Mouse (Mus musculus) ES-Bruce4 (cell line): ENCODE data around the gene Akr1c6. TPM values are rescaled to one million over a fixed set of nuclear protein-coding genes. Genes with fewer than 3 reads are reported as not detected.

Experiments
- H3K27ac ChIP-seq: 2 replicates; pipeline ENCODE4 v1.5.1; 2012; ENCODE audit warnings: low read length, inconsistent platforms; ENCODE audit not compliant: insufficient read depth
- H3K27me3 ChIP-seq: 2 replicates; pipeline ENCODE4 v1.6.1; 2012; ENCODE audit warnings: mild to moderate bottlenecking, low read length, inconsistent platforms; ENCODE audit not compliant: control insufficient read depth, poor library complexity, insufficient read depth, severe bottlenecking
- H3K36me3 ChIP-seq: 2 replicates; pipeline ENCODE4 v1.6.1; 2012; ENCODE audit warnings: inconsistent platforms, mild to moderate bottlenecking, low read length, moderate library complexity; ENCODE audit not compliant: control insufficient read depth, poor library complexity, insufficient read depth, severe bottlenecking
- H3K4me1 ChIP-seq: one replicate; pipeline ENCODE4 v1.8.1; 2011; ENCODE audit warnings: low read length; ENCODE audit not compliant: control insufficient read depth, insufficient read depth
- H3K4me3 ChIP-seq: 2 replicates; pipeline ENCODE4 v1.5.1; 2011; ENCODE audit warnings: low read depth, mild to moderate bottlenecking, low read length
- H3K9ac ChIP-seq: 2 replicates; pipeline ENCODE4 v1.6.1; 2012; ENCODE audit warnings: low read depth, mild to moderate bottlenecking, inconsistent platforms; ENCODE audit not compliant: poor library complexity, severe bottlenecking
- H3K9me3 ChIP-seq: replicated peaks from 2 replicates; pipeline ENCODE4 v1.6.1; 2012; ENCODE audit warnings: mild to moderate bottlenecking, low read length, inconsistent platforms; ENCODE audit not compliant: control insufficient read depth, poor library complexity, insufficient read depth, severe bottlenecking
- CTCF ChIP-seq: IDR thresholded peaks from one replicate; pipeline ENCODE4 v1.8.1; 2011; ENCODE audit warnings: low read depth, low read length
- EP300 ChIP-seq: IDR thresholded peaks from 2 replicates; pipeline ENCODE4 v1.6.1; 2011; ENCODE audit warnings: low read depth, low read length; ENCODE audit not compliant: insufficient read depth
- POLR2A ChIP-seq: IDR thresholded peaks from one replicate; pipeline ENCODE4 v1.8.1; 2011; ENCODE audit warnings: low read length; ENCODE audit not compliant: insufficient read depth
- polyA plus RNA-seq: library from polyadenylated mRNA; stranded (reverse); fragments of >200 nt; gene quantifications from 2 replicates; pipeline ENCODE4 v1.2.4, GENCODE M21; 2011; ENCODE audit warnings: low read depth; ENCODE audit not compliant: missing spikeins, insufficient read depth, insufficient read length

Akr1c6 gene
- polyA plus RNA-seq, 1 experiment, result not detected

DNA sequence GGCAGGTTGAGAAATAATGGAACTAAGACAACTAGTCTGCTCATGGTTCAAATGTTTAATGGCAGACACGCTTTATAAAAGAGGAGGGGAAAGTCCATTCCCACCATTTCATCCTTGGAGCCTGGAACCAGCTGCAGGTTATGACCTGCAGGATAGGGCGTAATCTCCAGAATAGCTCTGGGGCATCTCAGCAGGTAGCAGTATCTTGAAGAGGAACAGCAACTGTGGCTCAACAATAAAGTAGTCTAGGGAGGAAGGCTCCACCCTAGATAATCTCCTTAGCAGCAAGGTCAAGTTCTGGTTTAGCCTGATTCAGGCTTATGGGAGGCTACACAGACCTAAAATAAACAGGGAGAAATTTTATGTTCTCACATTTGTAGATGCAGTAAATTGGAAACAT, 31.5 kb downstream of the Akr1c6 start:
- no peaks in the 10 kb centered on the region for H3K4me1 ChIP-seq
- TF ChIP-seq EP300, result no peak
- no peak for TF ChIP-seq POLR2A
- no peak for TF ChIP-seq CTCF
- no peak overlapping the region for H3K4me3 ChIP-seq
- no peak overlapping the region for H3K9ac ChIP-seq
- H3K36me3 ChIP-seq, result no peaks in the 10 kb centered on the region
- no peaks in the 10 kb centered on the region for H3K27me3 ChIP-seq
- no peak overlapping the region for H3K27ac ChIP-seq
- H3K9me3 ChIP-seq, result peaks cover 16% of the 10 kb centered on the region; the same call in 1 of the 2 replicates

DNA sequence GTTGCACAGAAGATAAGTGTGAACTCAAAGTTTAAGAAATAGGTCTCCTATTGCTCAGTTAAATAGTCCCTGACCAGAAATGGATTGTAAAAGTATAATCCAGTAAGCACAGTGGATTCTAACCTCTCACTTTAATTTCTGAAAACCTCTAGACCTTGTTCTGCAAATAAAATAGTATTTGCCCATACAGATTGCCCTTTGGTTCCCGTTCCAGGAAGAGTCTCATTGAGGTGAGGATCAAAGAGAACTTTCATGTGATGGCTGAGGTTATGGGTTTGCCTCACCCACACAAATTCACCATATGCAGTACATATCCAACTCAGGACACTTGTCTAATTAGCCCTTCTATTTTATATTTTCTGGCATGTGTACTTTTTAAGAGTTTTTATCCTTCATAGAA, 33.8 kb downstream of the Akr1c6 start:
- H3K9me3 ChIP-seq, result peaks cover 16% of the 10 kb centered on the region; the same call in 1 of the 2 replicates
- H3K27ac ChIP-seq, result no peak overlapping the region
- no peak overlapping the region for H3K9ac ChIP-seq
- H3K36me3 ChIP-seq, result no peaks in the 10 kb centered on the region
- H3K4me1 ChIP-seq, result no peaks in the 10 kb centered on the region
- no peak overlapping the region for H3K4me3 ChIP-seq
- H3K27me3 ChIP-seq, result no peaks in the 10 kb centered on the region
- TF ChIP-seq POLR2A (no peak), CTCF (no peak), EP300 (no peak)

Other genes starting within 250 kb of the Akr1c6 start
- gene Akr1c13, start 243.2 kb upstream of the Akr1c6 start, polyA plus RNA-seq, result not detected in 2 replicates
- gene Akr1c19, start 205.6 kb upstream of the Akr1c6 start, polyA plus RNA-seq, result 0.29 and 0.31 TPM in 2 replicates
- not detected in 2 replicates for gene Akr1c12, start 154.9 kb upstream of the Akr1c6 start, polyA plus RNA-seq
- gene Akr1c20, start 89.0 kb downstream of the Akr1c6 start, polyA plus RNA-seq, result not detected in 2 replicates
- not detected in 2 replicates for gene Akr1c21, start 139.8 kb downstream of the Akr1c6 start, polyA plus RNA-seq
- 25.4 and 26.7 TPM in 2 replicates for gene Akr1e1, start 174.9 kb downstream of the Akr1c6 start, polyA plus RNA-seq